Mouse (Mus musculus): ENCODE measurements around the gene Srms. TPM values are rescaled to one million over a fixed set of nuclear protein-coding genes. Genes with fewer than 3 reads are reported as not detected.
A peak's percentile ranks its signal among the peaks of the same experiment; 100 is the strongest.

Gene Srms
- total and polyA plus RNA-seq, 3 experiments = 0.04 TPM; not detected in 2

GRCm38 (mm10) chr2:181178471-181178870 lies 34.5 kb downstream of the Srms start:
- Histone ChIP-seq H3K4me1 (ENCODE audit: control insufficient read depth in 1 of 2, insufficient read depth in 2 of 2, low read length in 2 of 2) (no peaks in the 10 kb centered on the region), H3K9me3 (replicated peaks; ENCODE audit: insufficient read depth, low read length) (no peaks in the 10 kb centered on the region), H3K4me3 (ENCODE audit: control insufficient read depth in 1 of 2, insufficient read depth in 1 of 2, low read depth in 2 of 2, low read length in 2 of 2) (peak overlapping the region; percentile 18 to 21; a peak in 1 of 4 replicates), H3K79me2 (ENCODE audit: control insufficient read depth, insufficient read depth, low read length, poor library complexity) (no peaks in the 10 kb centered on the region), H3K36me3 (ENCODE audit: control insufficient read depth in 1 of 2, insufficient read depth in 2 of 2, low read length in 2 of 2) (peaks cover 0 to 5% of the 10 kb centered on the region in 2 experiments; a peak in 1 of 4 replicates), H3K27me3 (ENCODE audit: control insufficient read depth in 1 of 2, insufficient read depth in 2 of 2, low read length in 2 of 2) (no peaks in the 10 kb centered on the region; a peak in 1 of 4 replicates), H3K27ac (ENCODE audit: control insufficient read depth, low read depth, low read length) (no peak overlapping the region), H3K9ac (ENCODE audit: control insufficient read depth, low read depth, low read length, poor library complexity, severe bottlenecking) (no peak overlapping the region)
- TF ChIP-seq GATA1 (IDR thresholded peaks at IDR 0.05; ENCODE audit: low read depth, low read length) (peak; percentile 70), MAZ (IDR thresholded peaks at IDR 0.05; ENCODE audit: low read depth, low read length) (no peak)
- DNase-seq (ENCODE audit: low read depth, low spot score) = peak; percentile 59

- TF ChIP-seq CTCF (IDR thresholded peaks at IDR 0.05 in 2 of 3, conservative IDR thresholded peaks at IDR 0.05 in 1 of 3; ENCODE audit: control insufficient read depth in 1 of 3, insufficient read depth in 1 of 3, low read depth in 2 of 3, low read length in 3 of 3, poor library complexity in 1 of 3, severe bottlenecking in 1 of 3) = no peak
- no peak for TF ChIP-seq USF2 (IDR thresholded peaks at IDR 0.05; ENCODE audit: borderline replicate concordance in 1 of 2, insufficient read depth in 1 of 2, low read depth in 1 of 2, low read length in 2 of 2)
- TF ChIP-seq JUND (IDR thresholded peaks at IDR 0.05; ENCODE audit: low read depth, low read length) = no peak
- TF ChIP-seq HCFC1 (IDR thresholded peaks at IDR 0.05; ENCODE audit: low read depth, low read length) = 0 out of 2 replicates have a peak, but pooled peaks have one; percentile 12
- TF ChIP-seq EP300 (IDR thresholded peaks at IDR 0.05; ENCODE audit: low read depth in 1 of 2, low read length in 2 of 2) = no peak
- peak; percentile 87 for TF ChIP-seq ZNF384 (IDR thresholded peaks at IDR 0.05; ENCODE audit: low read depth, low read length)
- TF ChIP-seq POLR2A (IDR thresholded peaks at IDR 0.05; ENCODE audit: control insufficient read depth in 1 of 2, insufficient read depth in 1 of 2, low read depth in 1 of 2, low read length in 2 of 2, poor library complexity in 1 of 2) = peak in 1 of 2 experiments; percentile 28; a peak in 1 of 4 replicates
- TF ChIP-seq ELF1 (IDR thresholded peaks at IDR 0.05; ENCODE audit: low read depth, low read length) = peak; percentile 64
Measured at GRCm38 (mm10) chr2:181178015-181178414, 35.0 kb downstream of the Srms start.

DNA sequence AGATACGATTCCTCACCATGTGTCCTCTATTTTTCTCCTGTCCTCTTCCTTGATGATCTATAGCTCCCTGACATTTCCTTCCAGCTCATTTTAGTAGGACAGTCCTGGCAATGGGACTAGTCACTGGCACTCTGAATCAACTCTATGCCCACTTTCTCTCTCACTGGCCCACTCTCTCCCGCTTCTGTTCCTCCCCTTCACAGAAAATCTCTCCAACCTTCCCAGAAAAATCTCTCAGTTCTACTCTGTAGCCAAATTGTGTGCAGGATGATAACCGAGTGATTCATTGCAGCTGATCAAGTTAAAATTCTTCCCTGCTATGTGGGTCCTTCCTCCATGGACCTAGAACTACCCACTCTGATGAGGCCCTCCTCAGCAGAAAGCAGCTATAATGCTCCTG lies 38.3 kb downstream of the Srms start:
- no peak overlapping the region for H3K9ac ChIP-seq (ENCODE audit: control insufficient read depth, low read depth, low read length, poor library complexity, severe bottlenecking)
- no peaks in the 10 kb centered on the region for H3K4me1 ChIP-seq (ENCODE audit: control insufficient read depth in 1 of 2, insufficient read depth in 2 of 2, low read length in 2 of 2)
- no peaks in the 10 kb centered on the region; a peak in 1 of 4 replicates for H3K27me3 ChIP-seq (ENCODE audit: control insufficient read depth in 1 of 2, insufficient read depth in 2 of 2, low read length in 2 of 2)
- no peaks in the 10 kb centered on the region for H3K9me3 ChIP-seq (replicated peaks; ENCODE audit: insufficient read depth, low read length)
- no peak overlapping the region for H3K27ac ChIP-seq (ENCODE audit: control insufficient read depth, low read depth, low read length)
- no peaks in the 10 kb centered on the region for H3K79me2 ChIP-seq (ENCODE audit: control insufficient read depth, insufficient read depth, low read length, poor library complexity)
- TF ChIP-seq POLR2AphosphoS5 (IDR thresholded peaks at IDR 0.05; ENCODE audit: borderline replicate concordance, low read depth, low read length) (no peak), MAX (IDR thresholded peaks at IDR 0.05; ENCODE audit: low read length) (no peak), USF1 (IDR thresholded peaks at IDR 0.05; ENCODE audit: low read depth, low read length) (no peak), MXI1 (IDR thresholded peaks at IDR 0.05; ENCODE audit: low read depth, low read length) (no peak), MEF2A (IDR thresholded peaks at IDR 0.05; ENCODE audit: extremely low read depth, insufficient replicate concordance, low read depth, low read length, poor library complexity, severe bottlenecking) (no peak), POLR2AphosphoS2 (IDR thresholded peaks at IDR 0.05; ENCODE audit: low read length) (no peak), SIN3A (IDR thresholded peaks at IDR 0.05; ENCODE audit: low read length) (no peak), TCF12 (IDR thresholded peaks at IDR 0.05; ENCODE audit: low read depth, low read length) (no peak), ZMIZ1 (IDR thresholded peaks at IDR 0.05; ENCODE audit: low read depth, low read length) (no peak)
- H3K4me3 ChIP-seq (ENCODE audit: control insufficient read depth in 1 of 2, insufficient read depth in 1 of 2, low read depth in 2 of 2, low read length in 2 of 2) = no peak overlapping the region
- no peak for DNase-seq (ENCODE audit: low read depth, low spot score)
- H3K36me3 ChIP-seq (ENCODE audit: control insufficient read depth in 1 of 2, insufficient read depth in 2 of 2, low read length in 2 of 2) = peaks cover 0 to 5% of the 10 kb centered on the region in 2 experiments; a peak in 1 of 4 replicates

More at GRCm38 (mm10) chr2:181178015-181178414, 35.0 kb downstream of the Srms start:
- Histone ChIP-seq H3K36me3 (ENCODE audit: control insufficient read depth in 1 of 2, insufficient read depth in 2 of 2, low read length in 2 of 2) (peaks cover 0 to 5% of the 10 kb centered on the region in 2 experiments; a peak in 1 of 4 replicates), H3K4me3 (ENCODE audit: control insufficient read depth in 1 of 2, insufficient read depth in 1 of 2, low read depth in 2 of 2, low read length in 2 of 2) (peak overlapping the region; percentile 18 to 21; a peak in 1 of 4 replicates), H3K9me3 (replicated peaks; ENCODE audit: insufficient read depth, low read length) (no peaks in the 10 kb centered on the region), H3K4me1 (ENCODE audit: control insufficient read depth in 1 of 2, insufficient read depth in 2 of 2, low read length in 2 of 2) (no peaks in the 10 kb centered on the region), H3K27me3 (ENCODE audit: control insufficient read depth in 1 of 2, insufficient read depth in 2 of 2, low read length in 2 of 2) (no peaks in the 10 kb centered on the region; a peak in 1 of 4 replicates), H3K9ac (ENCODE audit: control insufficient read depth, low read depth, low read length, poor library complexity, severe bottlenecking) (no peak overlapping the region), H3K79me2 (ENCODE audit: control insufficient read depth, insufficient read depth, low read length, poor library complexity) (no peaks in the 10 kb centered on the region), H3K27ac (ENCODE audit: control insufficient read depth, low read depth, low read length) (no peak overlapping the region)
- peak; percentile 48 for DNase-seq (ENCODE audit: low read depth, low spot score)

All from MEL (cell line).